Mouse (Mus musculus) thymus, adult 2 months (tissue): ENCODE data around the gene Nek8. TPM values are rescaled to one million over a fixed set of nuclear protein-coding genes. Genes with fewer than 3 reads are reported as not detected.
A peak's percentile ranks its signal among the peaks of the same experiment; 100 is the strongest.
"Not testable (repeated sequence)": the region's sequence is repeated elsewhere in the genome, so short reads cannot be mapped to it uniquely, and the experiment has no call there.

Experiments
- DNase-seq: peaks from one replicate; pipeline ENCODE4 v3.0.0; 2021
- H3K27ac ChIP-seq: fragments of 200-500 bp; 2 replicates; pipeline ENCODE4 v1.5.1; 2012; ENCODE audit warnings: low read length, control low read depth; ENCODE audit not compliant: control insufficient read depth, insufficient read depth
- H3K27me3 ChIP-seq: fragments of 200-500 bp; 2 replicates; pipeline ENCODE4 v1.6.1; 2012; ENCODE audit warnings: mild to moderate bottlenecking, low read length, moderate library complexity, mixed read lengths; ENCODE audit not compliant: control insufficient read depth, insufficient read depth
- H3K36me3 ChIP-seq: fragments of 200-500 bp; 2 replicates; pipeline ENCODE4 v1.6.1; 2012; ENCODE audit warnings: mild to moderate bottlenecking, low read length, moderate library complexity; ENCODE audit not compliant: control insufficient read depth, insufficient read depth
- H3K4me1 ChIP-seq: fragments of 200-500 bp; replicated peaks from 2 replicates; pipeline ENCODE4 v1.6.1; 2012; ENCODE audit warnings: low read length; ENCODE audit not compliant: control insufficient read depth, insufficient read depth
- H3K4me3 ChIP-seq: fragments of 200-500 bp; 2 replicates; pipeline ENCODE4 v1.5.1; 2012; ENCODE audit warnings: mild to moderate bottlenecking, low read length, control low read depth, moderate library complexity; ENCODE audit not compliant: control insufficient read depth, insufficient read depth
- CTCF ChIP-seq: fragments of 200-500 bp; IDR thresholded peaks from 2 replicates; pipeline ENCODE4 v1.5.1; 2012; ENCODE audit warnings: mild to moderate bottlenecking, control low read depth, low read length, moderate library complexity, borderline replicate concordance; ENCODE audit not compliant: control insufficient read depth, poor library complexity, insufficient read depth; ENCODE audit errors: extremely low read depth
- POLR2A ChIP-seq: fragments of 200-500 bp; IDR thresholded peaks from 2 replicates; pipeline ENCODE4 v1.6.1; 2012; ENCODE audit warnings: mild to moderate bottlenecking, low read length, control low read depth, moderate library complexity; ENCODE audit not compliant: control insufficient read depth, poor library complexity, insufficient read depth; ENCODE audit errors: extremely low read depth
- WGBS: fragments of 180-500 bp; shearing (Covaris S2); methylation state at CpG from one replicate; pipeline ENCODE4 v1.1.7; 2018; 5-methylcytosine and 5-hydroxymethylcytosine counted together
- polyA plus RNA-seq: library from polyadenylated mRNA; depleted of rRNA; stranded (reverse); fragments of >200 nt; gene quantifications from 2 replicates; pipeline ENCODE4 v1.2.3, GENCODE M21; 2012

Gene Nek8
- polyA plus RNA-seq, 1 experiment: 27.4 TPM

GRCm38 (mm10) chr11:78194411-78195100 lies 18.1 kb upstream of the Nek8 start:
- DNase-seq: peak; percentile 56
- H3K27ac ChIP-seq: no peak overlapping the region
- peaks cover 12% of the 10 kb centered on the region for H3K4me1 ChIP-seq
- 6% methylated on average over 30 of the region's 30 CpGs for WGBS
- TF ChIP-seq POLR2A (no peak), CTCF (no peak)
- H3K36me3 ChIP-seq: no peaks in the 10 kb centered on the region
- peaks cover 6% of the 10 kb centered on the region; the same call in 1 of the 2 replicates for H3K27me3 ChIP-seq
- H3K4me3 ChIP-seq: peak overlapping the region; percentile 53

- TF ChIP-seq POLR2A (no peak), CTCF (no peak)
- Histone ChIP-seq H3K27me3 (peaks cover 20% of the 10 kb centered on the region), H3K4me1 (peaks cover 26% of the 10 kb centered on the region), H3K36me3 (no peaks in the 10 kb centered on the region), H3K27ac (no peak within 1 kb of the TSS), H3K4me3 (no peak within 1 kb of the TSS)
- WGBS: 79% methylated on average over 1 of the region's 1 CpGs
- no peak for DNase-seq
These were observed 16.6 kb upstream of the Nek8 start, which contains the start of gene Proca1 for GRCm38 (mm10) chr11:78193113-78193512. TSS of gene Proca1 (plus strand) at chr11:78193392.

- Histone ChIP-seq H3K36me3 (no peaks in the 10 kb centered on the region), H3K27ac (no peak overlapping the region), H3K4me1 (peaks cover 24% of the 10 kb centered on the region), H3K4me3 (no peak overlapping the region), H3K27me3 (peaks cover 21% of the 10 kb centered on the region)
- TF ChIP-seq POLR2A: no peak
- no peak for TF ChIP-seq CTCF
- no peak for DNase-seq
- 77% methylated on average over 6 of the region's 6 CpGs for WGBS
These were observed 13.6 kb upstream of the Nek8 start for GRCm38 (mm10) chr11:78190041-78190440.

- Histone ChIP-seq H3K27ac (no peak overlapping the region), H3K4me1 (peaks cover 18% of the 10 kb centered on the region), H3K4me3 (peak overlapping the region; percentile 37), H3K36me3 (no peaks in the 10 kb centered on the region), H3K27me3 (peaks cover 21% of the 10 kb centered on the region)
- WGBS: 5% methylated on average over 42 of the region's 42 CpGs
- no peak for DNase-seq
- TF ChIP-seq CTCF: no peak
- TF ChIP-seq POLR2A: no peak
These were observed 13.0 kb upstream of the Nek8 start for GRCm38 (mm10) chr11:78189234-78190040.

DNA sequence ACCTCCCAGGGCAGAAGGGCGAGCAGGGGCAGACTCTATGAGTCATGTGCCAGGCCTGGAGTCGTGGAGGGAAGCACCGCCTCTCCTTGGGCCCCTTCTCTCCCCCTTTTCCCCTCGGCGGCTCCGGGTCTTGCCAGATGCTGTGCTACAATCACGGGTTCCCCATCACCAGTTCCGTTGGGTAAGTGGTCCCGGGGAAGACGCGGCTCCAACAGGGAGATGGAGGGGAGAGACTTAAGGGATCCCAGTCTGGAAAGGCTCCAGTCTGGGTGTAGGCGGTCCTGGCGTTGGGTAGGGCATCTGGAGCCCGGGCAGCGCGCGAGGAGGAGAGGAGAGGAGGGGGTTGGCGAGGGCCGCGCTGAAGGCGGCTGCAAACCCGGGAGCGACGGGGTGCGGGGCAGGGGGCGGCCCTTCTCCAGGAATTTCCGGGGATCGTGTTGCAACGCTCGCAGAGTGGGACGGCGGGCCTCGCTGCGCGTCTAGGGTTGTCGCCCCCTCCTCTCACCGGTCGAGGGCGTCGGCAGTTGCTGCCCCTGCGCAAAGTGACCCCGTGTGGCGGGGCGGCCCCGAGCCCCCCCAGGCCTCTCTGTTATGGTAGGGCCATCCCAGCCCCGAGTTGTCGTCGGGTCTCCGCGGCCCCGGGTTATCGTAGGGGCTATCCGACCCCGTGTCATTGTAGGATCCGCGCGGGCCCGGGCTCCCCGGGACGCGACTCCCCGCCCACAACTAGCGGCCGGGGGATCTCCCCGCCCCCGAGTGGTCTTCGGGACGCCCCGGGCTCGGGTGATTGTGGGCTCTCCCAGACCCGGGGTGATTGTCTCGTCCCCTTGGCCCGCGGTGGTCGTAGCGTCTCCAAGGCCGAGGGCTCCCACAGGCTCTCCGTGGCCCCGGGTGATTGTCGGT lies 12.1 kb upstream of the Nek8 start, which contains the start of gene Rab34:
Gene Rab34, plus strand, starts transcription at position 100 of the 903 bp plus-strand sequence.
- H3K36me3 ChIP-seq: no peaks in the 10 kb centered on the region
- 0 out of 2 replicates have a peak, but pooled peaks have one; percentile 13 for TF ChIP-seq CTCF
- no peak for TF ChIP-seq POLR2A
- H3K27ac ChIP-seq: no peak within 1 kb of the TSS
- 2% methylated on average over 80 of the region's 80 CpGs for WGBS
- peak within 1 kb of the TSS; percentile 37 for H3K4me3 ChIP-seq
- no peak for DNase-seq
- H3K4me1 ChIP-seq: peaks cover 17% of the 10 kb centered on the region
- H3K27me3 ChIP-seq: peaks cover 21% of the 10 kb centered on the region

DNA sequence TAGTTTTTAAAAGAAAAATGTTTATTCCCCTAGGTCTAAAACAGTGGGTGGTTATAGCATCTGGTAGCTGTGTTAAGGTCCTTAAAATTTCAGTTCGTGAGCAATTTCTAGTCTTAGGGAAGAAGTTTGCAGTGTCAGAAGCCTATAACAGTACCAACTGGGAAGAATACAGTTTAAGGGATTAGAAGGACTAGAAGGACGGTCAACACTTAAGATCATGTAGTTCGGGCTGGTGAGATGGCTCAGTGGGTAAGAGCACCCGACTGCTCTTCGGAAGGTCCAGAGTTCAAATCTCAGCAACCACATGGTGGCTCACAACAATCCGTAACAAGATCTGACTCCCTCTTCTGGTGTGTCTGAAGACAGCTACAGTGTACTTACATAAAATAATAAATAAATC lies 8.2 kb upstream of the Nek8 start:
- Histone ChIP-seq H3K36me3 (peaks cover 17% of the 10 kb centered on the region), H3K4me1 (peaks cover 17% of the 10 kb centered on the region), H3K27me3 (peaks cover 17% of the 10 kb centered on the region)
- 97% methylated on average over 6 of the region's 6 CpGs for WGBS
- DNase-seq, H3K27ac ChIP-seq, H3K4me3 ChIP-seq: not testable (repeated sequence)
